Mouse (Mus musculus): Measurements from ENCODE around the gene Abhd8.

The Abhd8 gene

GRCm38 (mm10) chr8:71477196-71477845 lies 13.9 kb upstream of the Abhd8 start:
- DNase-seq, result no peak

GRCm38 (mm10) chr8:71476099-71476940 lies 12.9 kb upstream of the Abhd8 start:
- DNase-seq, result peak; percentile 83

DNA sequence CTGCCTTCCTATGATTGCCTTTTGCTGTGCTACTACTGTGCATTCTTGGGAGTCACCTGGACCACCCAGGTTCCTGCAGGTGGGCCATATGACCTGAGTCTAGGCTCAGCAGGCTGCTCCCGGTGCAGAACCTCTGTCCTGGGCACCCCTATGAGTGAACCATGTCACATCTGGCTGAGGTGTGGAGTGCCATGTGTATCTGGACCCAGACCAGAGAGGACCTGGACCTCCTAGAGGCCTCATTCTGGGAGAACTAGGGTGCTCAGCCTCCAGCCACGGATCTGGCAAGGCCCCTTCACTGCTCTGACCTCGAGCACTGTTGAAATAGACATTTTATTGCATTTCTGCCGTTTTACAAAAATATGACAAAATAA lies 12.2 kb upstream of the Abhd8 start:
- DNase-seq, result no peak

GRCm38 (mm10) chr8:71474785-71475701 lies 11.6 kb upstream of the Abhd8 start:
- DNase-seq, result no peak

- no peak for DNase-seq
These were observed 10.9 kb upstream of the Abhd8 start for GRCm38 (mm10) chr8:71474344-71474743.

DNA sequence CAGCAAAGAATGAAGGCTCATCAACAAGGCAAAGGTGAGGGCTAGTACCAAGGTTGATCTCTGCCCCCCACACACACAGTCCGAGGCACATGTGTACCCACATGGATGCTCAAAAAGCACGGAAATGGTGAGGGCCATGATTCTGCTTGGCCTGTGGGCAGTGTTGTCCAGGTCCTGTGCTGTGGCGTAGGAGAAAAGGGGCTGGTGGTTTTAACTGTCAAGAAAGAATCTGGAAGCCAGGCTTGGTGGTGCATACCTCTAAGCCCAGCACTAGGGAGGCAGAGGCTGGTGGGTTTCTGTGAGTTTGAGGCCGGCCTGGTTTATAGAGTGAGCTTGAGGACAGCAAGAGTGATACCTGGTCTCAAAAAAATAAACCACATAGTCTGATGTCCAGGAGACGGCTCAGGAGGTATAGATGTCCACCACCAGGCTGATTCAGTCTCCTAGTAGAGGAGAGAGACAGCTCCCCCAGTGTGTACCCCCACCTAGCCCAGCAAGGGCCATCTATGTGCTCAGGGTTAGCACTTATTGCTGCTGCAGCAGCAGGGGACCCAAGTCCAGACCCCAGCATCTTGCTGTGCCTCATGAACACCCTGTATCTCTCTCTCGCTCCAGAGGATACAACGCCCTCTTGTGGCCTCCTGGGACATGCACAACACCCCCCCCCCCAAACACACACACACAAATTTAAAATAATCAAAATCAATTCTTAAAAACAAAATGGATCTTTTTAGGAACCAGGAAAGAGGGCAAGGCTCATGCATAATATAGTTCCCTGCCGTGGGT lies 9.3 kb upstream of the Abhd8 start:
- DNase-seq, result peak; percentile 13

DNA sequence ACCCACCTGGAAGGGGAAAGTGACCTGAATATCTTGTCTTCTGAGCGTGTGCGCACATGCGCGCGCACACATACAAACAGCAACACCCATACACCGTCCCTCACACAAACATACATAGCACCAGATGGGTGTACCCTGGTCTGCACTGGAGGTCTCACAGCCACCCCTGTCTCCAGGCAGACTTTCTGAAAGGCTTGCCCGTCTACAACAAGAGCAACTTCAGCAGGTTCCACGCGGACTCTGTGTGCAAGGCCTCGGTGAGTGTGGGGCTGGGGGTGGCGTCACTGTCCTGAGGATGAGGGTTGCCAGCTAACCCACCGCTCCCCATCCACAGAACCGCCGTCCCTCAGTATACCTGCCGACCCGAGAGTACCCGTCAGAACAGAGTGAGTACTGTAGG lies 8.4 kb upstream of the Abhd8 start:
- DNase-seq, result peak; percentile 16

GRCm38 (mm10) chr8:71470913-71471255 lies 7.4 kb upstream of the Abhd8 start:
- DNase-seq, result peak; percentile 23

- DNase-seq, result peak; percentile 47
These were observed 6.9 kb upstream of the Abhd8 start for GRCm38 (mm10) chr8:71470146-71470912.

- peak; percentile 62 for DNase-seq
These were observed 6.0 kb upstream of the Abhd8 start for GRCm38 (mm10) chr8:71469411-71469810.

- DNase-seq, result peak; percentile 97
These were observed 5.5 kb upstream of the Abhd8 start, which contains the start of gene Dda1 for GRCm38 (mm10) chr8:71468916-71469315. TSS of gene Dda1 (plus strand) at chr8:71469199.

GRCm38 (mm10) chr8:71468001-71468400 lies 4.5 kb upstream of the Abhd8 start:
- DNase-seq, result peak; percentile 27

DNA sequence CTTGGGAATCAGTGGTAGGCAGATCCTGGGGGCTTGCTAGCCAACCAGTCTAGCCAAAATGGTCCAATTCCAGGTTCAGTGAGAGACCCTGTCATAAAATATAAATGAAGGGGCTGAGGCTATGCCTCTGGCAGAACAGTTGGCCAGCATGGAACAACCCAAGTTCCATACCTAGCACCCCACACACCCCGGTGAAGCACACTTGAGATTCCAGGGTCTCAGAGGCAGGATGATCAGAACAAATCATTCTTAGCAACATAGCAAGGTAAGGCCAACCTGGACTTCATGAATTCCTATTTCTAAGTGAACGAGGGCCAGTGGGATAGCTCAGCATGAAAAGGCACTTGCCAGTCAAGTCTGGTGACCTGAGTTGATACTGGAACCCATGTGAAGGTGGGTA lies 3.7 kb upstream of the Abhd8 start:
- DNase-seq, result peak; percentile 25

GRCm38 (mm10) chr8:71466198-71466597 lies 2.7 kb upstream of the Abhd8 start:
- DNase-seq, result peak; percentile 35

DNA sequence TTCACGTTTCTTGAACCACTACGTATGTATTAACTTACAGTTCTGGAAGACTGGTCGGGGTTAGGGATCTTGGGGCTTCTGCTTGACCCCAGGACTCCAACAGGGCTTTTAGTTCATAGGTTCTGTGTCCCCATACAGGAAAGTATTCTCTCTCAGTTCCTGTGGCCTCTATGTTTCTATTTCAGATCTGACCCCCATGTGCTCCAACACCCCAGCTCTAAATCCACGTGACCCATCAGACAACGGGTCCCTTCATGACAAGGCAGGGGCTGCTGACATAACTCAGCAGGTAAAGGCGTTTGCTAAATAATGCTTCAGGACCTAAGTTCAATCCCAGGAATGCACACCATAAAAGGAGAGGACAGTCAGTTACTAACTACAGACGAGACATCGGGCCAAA lies 2.3 kb upstream of the Abhd8 start:
- DNase-seq, result peak; percentile 30

GRCm38 (mm10) chr8:71464513-71465500 lies 1.4 kb upstream of the Abhd8 start, which contains the start of gene Mrpl34:
TSS of gene Mrpl34 (plus strand) at chr8:71464959.
- DNase-seq, result peak; percentile 99

- peak; percentile 76 for DNase-seq
These were observed 669 bp downstream of the Abhd8 start for GRCm38 (mm10) chr8:71462786-71463185.

GRCm38 (mm10) chr8:71462191-71462590 lies 1.3 kb downstream of the Abhd8 start:
- DNase-seq, result peak; percentile 39

DNA sequence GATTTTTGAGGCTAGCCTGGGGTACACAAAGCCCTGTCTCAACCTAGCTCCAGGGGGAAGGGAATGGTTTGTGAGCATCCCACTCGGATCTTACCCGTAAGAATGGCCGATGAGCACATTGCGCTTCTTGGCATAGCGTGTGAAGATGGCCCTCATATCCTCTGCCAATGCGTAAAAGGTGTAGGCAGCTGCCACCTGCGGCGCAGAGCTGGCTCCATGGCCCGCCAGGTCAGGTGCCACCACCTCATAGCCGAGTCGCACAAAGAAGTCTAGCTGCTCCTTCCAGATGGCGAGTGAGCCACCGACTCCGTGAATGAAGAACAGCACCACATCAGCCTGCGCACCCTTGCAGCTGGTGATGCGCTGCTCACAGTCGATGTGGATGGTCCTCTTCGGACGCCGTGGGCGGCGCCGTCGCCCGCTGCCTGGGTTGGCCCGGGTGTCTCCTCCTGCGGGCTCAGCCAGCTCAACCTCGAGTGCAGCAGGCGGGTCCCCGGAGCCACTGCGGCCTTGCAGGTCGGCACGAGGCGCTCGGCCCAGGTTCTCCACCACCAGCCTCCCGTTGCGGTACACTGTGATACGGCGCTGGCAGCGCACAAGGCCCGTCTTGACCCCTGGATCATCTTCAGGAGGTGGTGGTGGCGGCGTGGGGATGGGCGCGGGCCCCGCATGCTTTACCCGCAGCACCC lies 2.2 kb downstream of the Abhd8 start:
- peak; percentile 48 for DNase-seq

DNA sequence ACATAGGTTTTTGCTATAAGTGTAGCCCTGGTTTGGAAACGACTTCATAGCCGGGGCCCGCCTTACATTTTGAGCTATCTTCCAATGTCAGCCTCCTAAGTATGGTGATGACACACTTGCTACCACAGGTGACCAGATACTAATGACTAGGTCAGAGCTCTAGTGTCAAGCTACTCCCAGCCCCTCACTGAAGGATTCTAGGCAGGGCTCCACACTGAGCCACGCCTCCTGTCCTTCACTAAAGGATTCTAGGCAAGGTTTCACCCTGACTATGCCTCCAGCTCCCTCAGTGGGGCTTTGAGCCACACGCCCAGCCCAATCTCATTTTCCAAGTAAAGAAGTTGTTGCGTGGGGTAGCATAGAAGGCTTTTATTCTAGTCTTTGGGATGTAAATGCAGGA lies 2.7 kb downstream of the Abhd8 start:
- DNase-seq, result peak; percentile 15

Measured in cerebellum, adult 8-10 months (tissue).